Mouse (Mus musculus) megakaryocyte, embryonic 14.5 days (primary cell): ENCODE measurements around the gene Igsf21. TPM values are rescaled to one million over a fixed set of nuclear protein-coding genes. Genes with fewer than 3 reads are reported as not detected.

Experiments
- H3K27me3 ChIP-seq: replicated peaks from 2 replicates; pipeline ENCODE3; 2012; ENCODE audit warnings: inconsistent platforms
- H3K36me3 ChIP-seq: replicated peaks from 2 replicates; pipeline ENCODE3; 2012; ENCODE audit warnings: low read length, inconsistent platforms, mixed read lengths
- H3K4me1 ChIP-seq: 2 replicates; pipeline ENCODE4 v1.6.1; 2012; ENCODE audit warnings: inconsistent platforms
- H3K4me3 ChIP-seq: replicated peaks from 2 replicates; pipeline ENCODE3; 2012; ENCODE audit warnings: moderate library complexity, mild to moderate bottlenecking, inconsistent platforms
- H3K9me3 ChIP-seq: 2 replicates; pipeline ENCODE4 v1.6.1; 2012; ENCODE audit warnings: inconsistent platforms
- FLI1 ChIP-seq: IDR thresholded peaks from 2 replicates; pipeline ENCODE4 v1.6.1; 2012; ENCODE audit warnings: low read length, inconsistent platforms, mixed read lengths
- GATA1 ChIP-seq: IDR thresholded peaks from 3 replicates; pipeline ENCODE4 v1.6.1; 2012; ENCODE audit warnings: mixed read lengths, low read length, inconsistent platforms, borderline replicate concordance
- polyA plus RNA-seq: library from polyadenylated mRNA; stranded (reverse); fragments of >175 nt; gene quantifications from 2 replicates; pipeline ENCODE4 v1.2.3, GENCODE M21; 2012; ENCODE audit warnings: low replicate concordance; ENCODE audit not compliant: insufficient read depth

Igsf21 gene
- polyA plus RNA-seq, 1 experiment: not detected

GRCm38 (mm10) chr4:140104795-140105194, 141.8 kb downstream of the Igsf21 start:
- H3K36me3 ChIP-seq: no peaks in the 10 kb centered on the region
- no peaks in the 10 kb centered on the region for H3K9me3 ChIP-seq
- H3K27me3 ChIP-seq: peaks cover 46% of the 10 kb centered on the region
- no peak overlapping the region for H3K4me3 ChIP-seq
- TF ChIP-seq FLI1 (no peak), GATA1 (no peak)
- no peaks in the 10 kb centered on the region for H3K4me1 ChIP-seq

GRCm38 (mm10) chr4:140103341-140104027, 143.1 kb downstream of the Igsf21 start:
- TF ChIP-seq GATA1: no peak
- TF ChIP-seq FLI1: no peak

GRCm38 (mm10) chr4:140102581-140103200, 143.9 kb downstream of the Igsf21 start:
- Histone ChIP-seq H3K36me3 (no peaks in the 10 kb centered on the region), H3K9me3 (no peaks in the 10 kb centered on the region), H3K27me3 (peaks cover 27% of the 10 kb centered on the region), H3K4me3 (no peak overlapping the region), H3K4me1 (no peaks in the 10 kb centered on the region)
- TF ChIP-seq FLI1 (no peak), GATA1 (no peak)

More at GRCm38 (mm10) chr4:140103341-140104027, 143.1 kb downstream of the Igsf21 start:
- Histone ChIP-seq H3K36me3 (no peaks in the 10 kb centered on the region), H3K9me3 (no peaks in the 10 kb centered on the region), H3K4me1 (no peaks in the 10 kb centered on the region), H3K27me3 (peaks cover 33% of the 10 kb centered on the region), H3K4me3 (no peak overlapping the region)

- no peak overlapping the region for H3K4me3 ChIP-seq
- TF ChIP-seq FLI1: no peak
- TF ChIP-seq GATA1: no peak
- H3K27me3 ChIP-seq: peaks cover 26% of the 10 kb centered on the region
- no peaks in the 10 kb centered on the region for H3K4me1 ChIP-seq
- no peaks in the 10 kb centered on the region for H3K36me3 ChIP-seq
- no peaks in the 10 kb centered on the region for H3K9me3 ChIP-seq
These were observed 145.5 kb downstream of the Igsf21 start for GRCm38 (mm10) chr4:140101106-140101505.

- H3K9me3 ChIP-seq: no peaks in the 10 kb centered on the region
- H3K4me1 ChIP-seq: no peaks in the 10 kb centered on the region
- H3K4me3 ChIP-seq: no peak overlapping the region
- H3K36me3 ChIP-seq: no peaks in the 10 kb centered on the region
- peaks cover 23% of the 10 kb centered on the region for H3K27me3 ChIP-seq
- TF ChIP-seq FLI1 (no peak), GATA1 (no peak)
These were observed 146.4 kb downstream of the Igsf21 start for GRCm38 (mm10) chr4:140100141-140100540.

GRCm38 (mm10) chr4:140096283-140096682, 150.3 kb downstream of the Igsf21 start:
- TF ChIP-seq FLI1: no peak
- no peak for TF ChIP-seq GATA1
- H3K36me3 ChIP-seq: no peaks in the 10 kb centered on the region
- H3K9me3 ChIP-seq: no peaks in the 10 kb centered on the region

DNA sequence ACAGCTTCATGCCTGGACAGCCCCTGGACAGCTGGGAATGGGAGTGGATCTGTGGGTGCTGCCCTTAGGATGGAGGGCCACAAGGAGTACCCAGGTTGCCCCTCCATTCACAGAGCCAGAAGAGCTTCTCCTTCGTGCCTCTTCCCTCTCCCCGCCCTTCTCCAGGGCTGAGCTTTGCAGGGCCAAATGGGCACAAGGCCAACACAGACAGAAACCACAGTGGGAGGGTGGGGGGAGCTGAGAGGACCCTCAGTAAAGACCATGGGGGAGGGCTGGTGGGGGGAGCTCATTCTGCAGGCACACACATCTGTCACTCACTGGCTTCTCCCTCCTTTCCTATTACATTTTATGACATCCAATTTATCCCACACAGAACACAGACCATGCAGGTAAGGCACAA, 151.7 kb downstream of the Igsf21 start:
- no peaks in the 10 kb centered on the region for H3K36me3 ChIP-seq
- TF ChIP-seq FLI1: no peak
- H3K9me3 ChIP-seq: no peaks in the 10 kb centered on the region

More at GRCm38 (mm10) chr4:140096283-140096682, 150.3 kb downstream of the Igsf21 start:
- Histone ChIP-seq H3K4me3 (no peak overlapping the region), H3K27me3 (no peaks in the 10 kb centered on the region), H3K4me1 (no peaks in the 10 kb centered on the region)

DNA sequence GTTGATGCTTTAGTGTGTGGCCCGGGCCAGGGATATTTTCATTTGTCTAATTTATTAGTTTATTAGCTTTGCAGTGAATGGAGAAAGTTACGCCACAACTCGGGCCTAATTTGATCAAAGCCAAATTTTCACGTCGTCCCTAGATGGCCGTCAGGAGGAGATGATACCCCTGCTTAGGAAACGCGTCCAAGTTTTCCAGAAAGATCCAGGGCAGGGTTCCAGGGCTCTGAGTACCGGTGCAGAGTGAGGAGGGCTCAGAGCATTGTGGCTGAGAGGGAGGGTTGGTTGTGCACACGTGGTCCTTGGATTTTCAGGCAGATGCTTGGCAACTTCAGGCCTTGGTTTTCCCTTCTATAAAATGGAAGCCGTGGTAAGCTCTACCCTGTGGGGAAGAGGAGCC, 154.2 kb downstream of the Igsf21 start:
- no peak overlapping the region for H3K4me3 ChIP-seq
- H3K36me3 ChIP-seq: no peaks in the 10 kb centered on the region
- H3K4me1 ChIP-seq: no peaks in the 10 kb centered on the region
- no peaks in the 10 kb centered on the region for H3K27me3 ChIP-seq
- TF ChIP-seq FLI1 (no peak), GATA1 (no peak)
- peaks cover 12% of the 10 kb centered on the region; the same call in 1 of the 2 replicates for H3K9me3 ChIP-seq

More for the DNA sequence above, 151.7 kb downstream of the Igsf21 start:
- Histone ChIP-seq H3K4me3 (no peak overlapping the region), H3K27me3 (no peaks in the 10 kb centered on the region), H3K4me1 (no peaks in the 10 kb centered on the region)

GRCm38 (mm10) chr4:140091693-140092092, 154.9 kb downstream of the Igsf21 start:
- peaks cover 12% of the 10 kb centered on the region; the same call in 1 of the 2 replicates for H3K9me3 ChIP-seq

DNA sequence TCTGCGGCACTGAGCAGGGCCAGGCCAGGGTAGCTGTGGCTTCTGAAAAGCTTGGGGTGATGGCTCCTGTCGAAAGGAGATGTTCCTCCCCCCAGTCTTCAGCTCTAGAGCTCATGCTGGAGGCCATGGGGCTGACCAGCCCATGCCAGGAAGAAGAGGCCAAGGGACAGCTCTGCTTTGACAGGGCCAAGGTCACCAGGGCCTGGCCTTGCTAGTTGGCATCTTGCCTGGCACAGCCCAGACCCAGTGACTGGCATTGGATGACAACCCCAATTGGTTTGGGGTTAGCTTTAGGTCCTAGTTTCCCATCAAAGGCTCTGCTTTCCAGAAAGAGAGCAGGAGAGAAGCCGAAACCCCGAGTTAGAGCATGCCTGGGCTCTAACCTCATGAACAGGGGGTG, 156.9 kb downstream of the Igsf21 start:
- Histone ChIP-seq H3K9me3 (peaks cover 12% of the 10 kb centered on the region; the same call in 1 of the 2 replicates), H3K4me1 (no peaks in the 10 kb centered on the region), H3K36me3 (no peaks in the 10 kb centered on the region), H3K27me3 (no peaks in the 10 kb centered on the region), H3K4me3 (no peak overlapping the region)
- no peak for TF ChIP-seq FLI1
- no peak for TF ChIP-seq GATA1

More at GRCm38 (mm10) chr4:140091693-140092092, 154.9 kb downstream of the Igsf21 start:
- Histone ChIP-seq H3K36me3 (no peaks in the 10 kb centered on the region), H3K27me3 (no peaks in the 10 kb centered on the region), H3K4me3 (no peak overlapping the region), H3K4me1 (no peaks in the 10 kb centered on the region)
- TF ChIP-seq GATA1 (no peak), FLI1 (no peak)
